Mouse (Mus musculus): Measurements from ENCODE around the gene Dram2.

- no peak for TF ChIP-seq FLI1 (IDR thresholded peaks at IDR 0.05; ENCODE audit: low read length)
- TF ChIP-seq GATA1 (IDR thresholded peaks at IDR 0.05; ENCODE audit: borderline replicate concordance, low read length), result no peak
Observed at GRCm38 (mm10) chr3:106500510-106500909, 47.1 kb upstream of the Dram2 start.

Data from megakaryocyte, embryonic 14.5 days (primary cell).